Mouse (Mus musculus) left cerebral cortex, adult 18-20 months (tissue): ENCODE data around the gene Yes1. TPM values are rescaled to one million over a fixed set of nuclear protein-coding genes. Genes with fewer than 3 reads are reported as not detected.
"Not testable (repeated sequence)": the region's sequence is repeated elsewhere in the genome, so short reads cannot be mapped to it uniquely, and the experiment has no call there.

ENCODE experiments used
- DNase-seq, 2 experiments: peaks; one replicate each; pipeline ENCODE4 v3.0.0; 2021 to 2022; ENCODE audit warnings: low spot score in 2 of 2, mixed read lengths in 1 of 2
- long read RNA-seq, 2 experiments: library from polyadenylated mRNA; stranded (forward); transcript quantifications; one replicate each; pipeline ENCODE4 v2.0.0; 2021
- total RNA-seq, 2 experiments: library from RNA; stranded (reverse); gene quantifications; 2 replicates each; pipeline ENCODE4 v1.2.3; 2021

The Yes1 gene
- total RNA-seq = 10 to 100 TPM; 11.4 to 12.5 TPM
- long read RNA-seq, experiment 1, transcript Yes1-205 (12 exons, 2,657 nt) = major isoform, 10 of 16 reads
- long read RNA-seq, experiment 1, partial matches to known transcripts = 1 of 16 reads
- long read RNA-seq, experiment 1, other reads (novel, unspliced or antisense) = 5 of 16 reads
- long read RNA-seq, experiment 2, transcript Yes1-205 (12 exons, 2,657 nt) = major isoform, 5 of 5 reads
- long read RNA-seq, experiment 2, partial matches to known transcripts = 0 of 5 reads
- long read RNA-seq, experiment 2, other reads (novel, unspliced or antisense) = 0 of 5 reads

- peak; percentile 56 to 73 for DNase-seq
Observed at GRCm38 (mm10) chr5:32610801-32611340, at the start of gene Yes1. Gene Yes1 (plus strand): TSS chr5:32611171.

- no peak for DNase-seq
Observed at GRCm38 (mm10) chr5:32564697-32565096, 46.3 kb upstream of the Yes1 start.

- no peak for DNase-seq
Observed at GRCm38 (mm10) chr5:32571802-32572201, 39.2 kb upstream of the Yes1 start.

GRCm38 (mm10) chr5:32588136-32588535 is 22.8 kb upstream of the Yes1 start:
- DNase-seq = peak; percentile 60 to 74

GRCm38 (mm10) chr5:32593793-32594192 is 17.2 kb upstream of the Yes1 start:
- DNase-seq = no peak

GRCm38 (mm10) chr5:32594358-32594757 is 16.6 kb upstream of the Yes1 start:
- no peak for DNase-seq

- no peak for DNase-seq
Observed at GRCm38 (mm10) chr5:32605911-32606310, 5.1 kb upstream of the Yes1 start.

- DNase-seq = no peak
Observed at GRCm38 (mm10) chr5:32607776-32608355, 3.1 kb upstream of the Yes1 start.

- no peak for DNase-seq
Observed at GRCm38 (mm10) chr5:32608516-32608915, 2.5 kb upstream of the Yes1 start.

GRCm38 (mm10) chr5:32610064-32610800 is 739 bp upstream of the Yes1 start:
- DNase-seq = peak; percentile 22 to 28

GRCm38 (mm10) chr5:32611341-32611961 is 480 bp downstream of the Yes1 start:
- DNase-seq = peak; percentile 3 to 18

- no peak for DNase-seq
Observed at GRCm38 (mm10) chr5:32614291-32614690, 3.3 kb downstream of the Yes1 start.

- DNase-seq = peak; percentile 29 to 61
Observed at GRCm38 (mm10) chr5:32614691-32615090, 3.7 kb downstream of the Yes1 start.

GRCm38 (mm10) chr5:32616489-32616888 is 5.5 kb downstream of the Yes1 start:
- DNase-seq = not testable (repeated sequence)

GRCm38 (mm10) chr5:32617851-32618250 is 6.9 kb downstream of the Yes1 start:
- DNase-seq = no peak

GRCm38 (mm10) chr5:32623649-32624048 is 12.7 kb downstream of the Yes1 start:
- no peak for DNase-seq

- no peak for DNase-seq
Observed at GRCm38 (mm10) chr5:32624777-32625176, 13.8 kb downstream of the Yes1 start.

- DNase-seq = no peak
Observed at GRCm38 (mm10) chr5:32633185-32633584, 22.2 kb downstream of the Yes1 start.

GRCm38 (mm10) chr5:32657386-32657785 is 46.4 kb downstream of the Yes1 start:
- DNase-seq = no peak

- no peak for DNase-seq
Observed at GRCm38 (mm10) chr5:32682475-32682874, 71.5 kb downstream of the Yes1 start.

- DNase-seq = no peak
Observed at GRCm38 (mm10) chr5:32693411-32693810, 82.4 kb downstream of the Yes1 start.
